Mouse (Mus musculus) fibroblast of lung, adult 2 months (primary cell): ENCODE measurements at regions not wholly inside any gene's neighbourhood (a gene's known extent, or its start where the extent isn't known, plus 50 kb on each side); places are given as distances from the start of the nearest gene placed in this dataset.

ENCODE experiments used
- DNase-seq: peaks from one replicate; pipeline ENCODE4 v3.0.0-alpha.2; 2011; ENCODE audit warnings: low read depth

DNA sequence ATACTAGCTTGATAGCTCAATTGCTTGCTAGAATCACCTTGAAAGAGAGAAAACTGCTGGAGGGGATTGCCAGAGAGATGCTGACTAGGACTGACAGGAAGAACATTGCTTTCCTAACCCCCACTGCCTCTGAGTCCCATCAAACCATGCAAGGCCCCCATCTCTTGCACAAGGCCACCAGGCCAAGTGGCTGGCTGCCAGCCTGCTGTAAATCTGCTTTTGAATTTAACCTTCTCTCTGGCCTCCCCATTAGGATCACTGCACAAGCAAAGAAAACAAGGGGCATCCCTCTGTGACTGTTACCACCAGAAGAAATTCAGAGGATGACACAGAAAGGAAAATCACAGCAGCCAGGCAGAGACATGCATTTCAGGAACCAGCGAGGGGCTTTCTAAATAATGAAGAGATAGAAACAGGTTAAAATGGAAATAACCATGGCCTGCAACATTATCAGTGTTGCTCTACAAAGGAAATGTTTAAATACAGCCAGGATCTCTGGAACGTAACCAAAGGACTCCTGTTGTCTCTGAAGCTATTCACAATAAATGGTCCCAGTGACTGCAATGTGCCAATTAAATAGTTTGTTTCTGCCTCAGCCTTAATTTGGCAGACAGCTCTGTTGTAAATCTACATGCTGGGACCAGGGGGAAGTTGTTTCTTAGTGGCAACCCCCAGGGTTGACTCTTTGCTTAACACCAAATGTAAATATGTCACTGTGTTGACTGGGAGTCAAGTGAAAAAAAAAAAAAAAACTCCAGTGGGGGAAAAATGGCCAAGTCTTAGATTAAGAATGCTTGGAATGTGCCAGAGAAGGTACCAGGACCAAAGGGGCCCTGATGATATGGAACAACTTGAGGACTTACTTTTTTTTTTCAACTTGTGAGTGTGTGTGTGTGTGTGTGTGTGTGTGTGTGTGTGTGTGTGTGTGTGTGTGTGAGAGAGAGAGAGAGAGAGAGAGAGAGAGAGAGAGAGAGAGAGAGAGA is 233.9 kb upstream of the Epha4 start:
- DNase-seq: no peak

DNA sequence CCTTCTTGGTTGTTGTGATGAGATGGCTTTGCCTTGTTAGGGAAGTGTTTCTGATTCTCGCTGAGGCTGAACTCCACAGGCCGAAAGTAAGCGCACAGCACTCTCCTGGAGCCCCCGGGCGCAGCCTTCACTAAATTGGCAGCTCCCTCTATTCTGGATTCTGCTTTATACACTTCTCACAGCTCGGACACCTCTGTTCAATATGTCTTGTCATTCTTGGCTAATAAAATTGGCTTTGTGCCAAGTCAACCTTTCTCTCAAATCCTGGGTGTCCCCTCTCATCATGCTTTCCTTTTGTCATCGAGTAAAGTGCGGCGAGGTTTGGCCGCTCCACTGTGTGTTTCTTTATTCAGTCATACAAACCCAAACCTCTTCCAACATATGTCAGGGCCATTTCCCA is 217.2 kb upstream of the Epha4 start:
- DNase-seq: no peak

DNA sequence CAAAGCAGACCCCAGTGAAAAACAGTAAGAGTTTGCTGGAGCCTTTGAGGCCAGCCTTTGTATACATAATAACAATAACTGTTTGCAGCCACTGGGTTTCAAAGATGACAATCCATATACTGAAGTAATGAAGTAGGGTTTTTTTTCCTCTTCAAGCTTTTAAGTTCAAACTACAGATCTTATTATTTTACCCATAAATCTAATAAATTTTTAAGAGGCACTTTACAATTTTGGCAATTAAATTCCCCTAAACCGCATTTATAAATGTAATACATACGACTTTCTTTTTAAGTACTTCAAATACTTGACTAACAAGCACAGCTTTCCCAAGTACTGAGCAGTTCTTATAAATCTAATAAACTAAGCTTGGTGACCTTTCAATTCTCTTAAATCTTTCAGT is 212.7 kb upstream of the Epha4 start:
- DNase-seq: no peak

DNA sequence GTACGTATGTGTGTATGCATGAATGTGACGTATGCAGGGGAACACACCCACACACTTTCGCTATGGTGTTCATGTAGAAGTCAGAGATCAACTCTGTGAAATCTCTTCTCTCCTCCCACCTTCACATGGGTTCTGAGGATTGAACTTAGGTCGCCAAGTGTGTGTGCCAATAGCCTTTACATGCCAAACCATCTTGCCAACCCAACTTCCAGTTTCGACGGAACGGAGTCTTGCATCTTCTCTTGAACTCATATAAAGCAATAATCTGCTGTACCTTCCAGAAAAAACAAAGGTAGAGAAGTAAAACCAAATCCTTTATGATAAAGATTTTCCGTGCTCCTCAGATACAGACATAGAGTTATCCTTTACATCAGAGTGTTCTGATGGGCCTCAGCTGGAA is 208.4 kb upstream of the Epha4 start:
- DNase-seq: no peak

DNA sequence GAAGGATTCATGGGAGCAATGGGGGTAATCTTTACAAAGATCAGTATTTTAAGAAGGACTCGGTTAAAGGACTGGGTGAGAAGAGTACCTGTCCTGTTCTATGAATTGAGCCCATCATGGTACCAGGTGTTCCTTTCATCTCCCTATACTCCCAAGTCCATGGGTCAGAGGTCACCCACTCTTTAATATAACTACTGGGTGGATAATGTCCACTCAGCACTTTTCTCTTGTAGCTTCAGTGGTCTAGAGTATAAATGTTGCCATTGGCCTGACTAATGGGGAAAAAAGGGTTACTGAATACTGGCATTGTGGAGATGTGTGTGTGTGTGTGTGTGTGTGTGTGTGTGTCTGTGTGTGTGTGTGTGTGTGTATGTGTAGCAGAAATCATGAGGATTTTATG is 206.0 kb upstream of the Epha4 start:
- DNase-seq: no peak

DNA sequence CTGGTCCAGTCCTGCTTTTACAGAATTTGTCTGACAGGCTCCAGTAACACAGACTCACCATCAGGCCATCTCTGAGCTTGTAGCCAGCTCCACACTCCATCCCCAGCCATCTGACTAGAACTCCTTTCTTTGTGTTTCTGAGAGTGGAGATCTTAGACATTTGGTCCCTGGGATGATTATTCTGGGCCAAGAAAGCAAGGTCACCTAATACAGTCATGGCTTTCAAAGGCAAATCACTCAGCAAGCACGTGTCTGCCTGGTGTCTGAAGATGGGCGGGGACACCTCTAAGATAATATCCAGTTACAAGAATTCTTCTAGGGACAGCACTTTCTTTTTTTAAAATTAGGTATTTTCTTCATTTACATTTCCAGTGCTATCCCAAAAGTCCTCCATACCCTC is 198.1 kb upstream of the Epha4 start:
- no peak for DNase-seq

DNA sequence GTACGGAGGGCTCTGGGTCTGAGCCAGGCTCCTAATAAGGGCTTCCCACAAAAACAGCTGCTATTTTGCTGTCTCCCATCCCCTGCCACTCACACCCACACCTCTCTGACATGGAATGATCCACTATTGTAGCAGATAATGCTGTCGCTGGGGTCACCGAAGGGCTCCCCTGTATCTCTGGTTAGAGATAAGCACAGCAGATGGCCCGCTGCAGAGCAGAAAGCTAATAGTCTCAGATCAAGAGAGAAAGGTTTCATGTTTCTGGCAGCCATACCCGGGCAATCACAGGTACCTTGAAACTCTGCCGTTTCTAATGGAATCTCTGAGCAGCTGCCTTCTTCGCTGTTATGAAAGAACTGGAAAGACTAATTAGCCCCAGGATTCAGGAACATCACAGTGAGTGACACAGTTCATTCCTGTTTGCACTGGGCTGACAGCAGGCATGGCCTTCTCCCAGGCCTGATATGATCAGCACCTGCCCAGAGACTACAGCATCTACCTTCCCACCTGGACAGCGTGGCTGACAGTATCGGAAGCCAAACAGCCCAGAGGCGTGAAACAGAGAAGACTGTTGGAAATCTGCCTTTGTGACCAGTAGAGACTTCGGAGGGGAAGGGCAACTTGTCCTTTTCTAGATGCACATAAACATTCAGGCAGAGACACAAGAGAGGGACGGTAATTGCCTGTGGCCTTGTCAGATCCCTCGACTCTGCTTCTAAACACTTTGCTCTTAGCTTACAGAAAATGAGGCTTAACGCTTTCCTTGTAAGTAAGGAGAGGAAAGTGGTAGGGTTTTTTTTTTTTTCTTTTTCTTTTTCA is 193.5 kb upstream of the Epha4 start:
- DNase-seq: no peak

DNA sequence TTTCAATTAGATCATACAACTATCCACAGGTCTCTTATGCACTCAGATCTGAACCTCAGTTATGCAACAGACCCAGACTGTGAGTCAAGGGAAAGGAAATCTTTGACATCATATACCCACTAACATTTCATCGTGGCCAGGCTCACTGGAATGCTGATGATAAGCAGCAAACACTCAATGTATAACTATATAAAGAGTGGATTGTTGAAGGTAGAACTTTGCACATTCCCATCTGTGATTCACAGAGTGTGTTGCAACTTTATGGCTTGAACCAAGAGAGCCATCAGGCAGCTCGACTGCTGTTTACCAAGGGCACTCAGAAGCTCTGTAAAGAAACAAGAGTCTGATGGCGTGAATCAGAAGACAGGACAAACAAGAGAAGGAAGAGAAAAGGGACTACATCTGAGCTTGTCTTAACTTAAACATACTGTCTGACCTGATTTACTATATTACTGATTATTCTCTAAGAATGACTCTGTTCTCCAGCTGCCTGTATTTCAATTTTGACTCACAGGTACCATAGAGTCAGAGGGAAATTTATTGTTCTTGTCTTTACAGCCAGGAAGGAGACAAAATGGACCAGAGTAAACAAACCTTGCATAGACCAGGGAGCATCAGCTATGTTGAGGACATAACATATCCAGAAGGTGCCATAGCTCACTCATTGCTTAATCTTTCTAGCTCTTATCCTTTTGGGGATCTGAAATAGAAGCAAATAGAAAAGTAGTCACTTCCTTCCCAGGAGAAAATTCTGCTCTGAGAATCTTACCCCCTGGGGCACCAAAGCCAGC is 180.5 kb upstream of the Epha4 start:
- peak; percentile 60 for DNase-seq

DNA sequence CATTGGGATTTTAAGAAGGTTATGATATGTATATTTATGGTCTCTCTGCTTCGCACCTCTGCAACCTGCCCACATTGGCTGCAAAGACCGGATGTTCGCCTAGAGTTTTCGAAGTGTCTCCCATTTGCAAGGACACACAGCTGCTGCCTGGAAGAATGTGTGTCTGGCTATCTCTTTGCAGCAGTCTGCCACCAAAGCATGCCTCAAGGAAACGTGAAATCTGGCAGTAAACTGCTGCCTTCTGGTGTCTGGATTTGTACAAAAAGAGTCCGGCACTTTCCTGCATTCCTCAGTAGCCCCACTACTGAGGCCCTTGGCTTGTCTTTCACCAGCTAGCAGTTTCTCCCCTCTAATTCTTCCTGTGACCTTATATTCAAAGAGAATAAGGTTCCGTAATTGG is 148.5 kb upstream of the Epha4 start:
- no peak for DNase-seq

DNA sequence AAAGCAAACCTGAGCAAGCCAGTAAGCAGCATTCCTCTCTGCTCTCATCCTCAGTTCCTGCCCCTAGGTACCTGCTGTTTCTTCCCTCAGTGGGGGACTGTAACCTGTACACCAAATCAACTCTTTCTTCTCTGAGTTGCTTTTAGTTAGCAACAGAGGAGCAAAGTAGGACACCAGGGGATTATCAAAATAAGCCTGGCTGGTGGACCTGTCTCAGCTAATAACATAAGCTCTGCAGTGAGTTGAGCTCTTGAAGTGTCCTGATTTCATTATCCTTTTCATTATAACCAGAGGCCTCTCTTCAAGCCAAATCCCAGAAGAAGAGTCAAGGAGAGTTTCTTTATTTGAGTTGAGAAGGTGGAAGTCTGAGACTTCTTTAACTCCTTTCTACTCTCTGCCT is 145.5 kb upstream of the Epha4 start:
- DNase-seq: no peak

DNA sequence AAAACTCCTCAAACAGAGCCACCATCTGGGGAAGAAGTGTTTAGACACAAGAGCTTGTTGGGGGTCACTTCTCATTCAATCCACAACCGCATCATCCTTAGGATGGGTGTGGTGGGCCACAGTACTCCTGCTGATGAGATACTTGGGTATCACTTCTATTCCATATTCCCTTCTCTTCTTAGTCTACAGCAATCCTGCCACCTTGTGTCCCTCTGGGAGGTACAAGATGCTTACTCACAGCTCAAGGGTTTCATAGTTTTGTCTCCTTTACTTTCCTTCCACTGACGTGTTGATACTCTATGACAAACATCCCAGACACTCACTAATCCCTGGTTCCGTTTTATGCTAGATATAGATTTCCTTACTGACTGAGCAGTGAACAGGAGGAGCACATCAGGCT is 122.1 kb upstream of the Epha4 start:
- no peak for DNase-seq

DNA sequence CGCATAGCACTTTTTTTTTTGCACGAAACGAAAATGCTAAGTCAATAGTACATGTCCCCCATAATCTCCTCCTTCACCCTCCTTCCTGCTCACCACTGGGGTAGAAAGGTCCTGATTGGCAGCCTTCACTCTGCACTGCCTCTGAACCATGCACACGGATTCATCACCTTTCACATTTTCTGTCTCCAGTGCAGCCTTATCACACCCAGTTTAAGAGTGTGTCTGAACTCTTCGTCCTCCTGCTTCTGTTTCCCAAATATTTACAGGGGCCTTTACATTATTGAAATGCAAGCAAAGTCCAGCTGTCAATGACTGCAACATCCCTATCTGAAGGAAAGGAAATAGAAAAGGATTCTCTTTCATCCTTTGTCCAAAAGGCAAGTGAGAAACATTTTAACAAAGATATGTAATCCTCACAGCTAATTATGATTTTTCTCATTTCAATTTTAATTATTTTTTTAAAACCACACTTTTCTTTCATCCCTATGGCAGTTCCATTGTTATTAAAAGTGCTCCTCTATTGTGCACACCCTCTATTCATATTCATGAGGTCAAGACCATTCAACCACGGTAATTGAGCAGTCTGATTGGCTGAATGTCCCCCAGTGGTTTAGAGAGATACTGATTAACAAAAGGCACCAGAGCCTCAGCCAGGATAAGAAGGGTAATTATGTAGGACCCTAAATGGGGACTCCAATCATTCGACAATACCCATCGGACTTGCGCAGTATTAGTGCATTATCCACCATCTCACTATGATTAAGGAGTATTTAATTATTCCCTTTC is 114.8 kb upstream of the Epha4 start:
- DNase-seq: no peak

DNA sequence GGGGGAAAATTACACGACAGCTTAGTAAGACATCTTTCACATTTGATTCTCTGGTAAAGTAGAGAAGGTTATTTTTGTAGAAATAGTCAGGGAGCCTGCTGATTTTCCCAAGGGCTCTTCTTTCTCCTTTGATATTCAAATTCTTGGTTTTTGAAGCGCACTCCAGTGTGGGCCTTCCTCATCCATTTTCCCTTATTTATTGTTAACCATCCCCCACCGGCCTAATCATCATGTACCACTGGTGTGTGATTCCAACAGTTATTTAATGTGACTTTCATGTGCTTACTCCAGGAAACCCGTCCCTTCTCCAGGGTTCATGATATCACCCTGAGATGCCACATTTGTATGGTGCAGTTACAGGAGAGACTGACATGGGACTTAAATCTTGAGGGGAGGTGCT is 114.0 kb upstream of the Epha4 start:
- DNase-seq: no peak

DNA sequence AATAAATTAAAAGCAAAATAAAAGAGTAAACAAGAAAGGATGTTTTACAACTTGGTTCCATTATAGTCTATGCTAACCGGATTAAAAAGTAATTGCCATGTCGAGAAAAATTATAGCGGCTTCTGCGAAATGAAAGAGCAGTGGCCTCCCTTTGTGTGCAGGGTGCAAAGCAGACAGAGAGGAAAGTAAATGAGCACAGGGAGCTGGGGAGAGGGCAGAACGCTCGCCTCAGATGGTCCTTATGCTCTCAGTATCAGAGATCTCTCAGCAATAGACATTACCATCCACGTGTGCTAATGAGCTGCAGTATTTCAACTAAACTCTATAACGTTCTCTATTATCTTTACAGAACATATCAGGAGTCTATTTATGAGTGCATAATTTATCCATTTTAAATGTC is 102.6 kb upstream of the Epha4 start:
- no peak for DNase-seq

DNA sequence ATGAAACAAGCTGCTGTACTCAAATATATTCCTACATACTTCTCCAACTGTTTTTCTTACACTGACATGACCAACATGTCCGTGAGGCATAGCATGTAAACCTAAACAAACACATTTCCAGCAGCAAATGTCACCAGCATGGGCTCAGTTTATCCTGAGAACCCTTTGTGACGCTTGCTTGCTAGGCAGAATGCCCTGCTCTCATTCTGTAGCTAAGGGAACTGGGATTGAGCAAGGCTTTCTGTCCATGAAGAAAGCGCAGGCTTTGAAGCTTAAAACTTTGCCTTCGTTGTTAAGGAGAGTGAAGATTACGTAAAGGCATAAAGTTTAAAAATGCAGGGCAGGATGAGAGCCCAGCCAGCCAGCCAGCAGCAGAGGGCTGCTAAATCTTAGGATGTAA is 85.6 kb upstream of the Epha4 start:
- no peak for DNase-seq

DNA sequence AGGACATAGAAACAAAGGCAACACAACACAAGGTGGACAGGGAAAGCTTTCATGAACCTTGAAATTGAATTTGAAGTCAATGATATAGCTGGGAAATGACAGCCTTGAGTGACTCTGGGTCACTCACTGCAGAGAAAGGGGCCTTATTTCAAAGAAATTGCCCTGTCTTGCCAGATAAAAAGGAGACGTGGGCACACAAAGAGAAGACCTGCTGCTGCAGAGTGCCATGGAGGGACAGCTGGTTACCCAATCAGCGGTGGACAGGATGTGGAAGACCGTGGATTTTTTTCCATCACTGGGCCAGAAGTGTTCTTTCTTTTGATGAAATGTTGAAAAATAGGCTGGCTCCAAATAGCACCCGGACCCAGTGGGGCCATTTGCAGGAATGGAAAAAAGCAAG is 77.8 kb upstream of the Epha4 start:
- no peak for DNase-seq

DNA sequence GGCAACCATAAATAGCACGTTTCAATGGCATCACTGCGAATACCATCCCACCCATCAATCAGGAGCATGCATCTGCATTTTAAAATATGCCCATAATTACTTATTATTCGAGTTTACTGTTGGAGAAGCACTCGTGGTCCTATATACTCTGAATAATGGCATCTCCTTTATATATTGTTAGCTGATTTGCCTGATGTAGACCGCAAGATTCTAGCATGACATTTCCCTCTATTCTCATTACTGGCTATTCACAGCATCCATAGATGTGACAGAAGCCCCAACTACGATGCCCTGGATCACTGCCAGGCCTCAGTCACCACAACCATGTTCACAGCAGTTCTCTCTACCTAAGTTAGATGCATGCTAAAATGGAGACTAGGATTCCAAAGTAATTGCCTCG is 77.4 kb upstream of the Epha4 start:
- no peak for DNase-seq

DNA sequence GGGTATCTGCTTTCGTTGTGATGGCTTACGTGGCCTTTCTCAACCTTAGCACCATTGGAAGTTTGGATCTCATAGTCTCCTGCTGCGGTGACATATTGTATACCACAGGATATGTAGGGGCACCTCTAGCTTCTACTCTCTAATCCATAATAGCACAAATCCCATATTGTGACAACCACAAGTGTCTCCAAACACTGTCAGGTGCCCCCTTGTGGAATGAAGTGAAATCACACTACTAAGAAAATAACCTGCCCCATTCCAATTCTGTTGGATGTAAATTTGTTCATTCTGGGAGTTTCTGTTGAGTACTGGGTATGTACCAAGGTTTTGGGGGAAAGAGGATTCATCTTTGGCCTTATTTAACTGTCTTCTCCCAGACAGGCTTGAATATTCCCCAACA is 74.5 kb upstream of the Epha4 start:
- DNase-seq: no peak

DNA sequence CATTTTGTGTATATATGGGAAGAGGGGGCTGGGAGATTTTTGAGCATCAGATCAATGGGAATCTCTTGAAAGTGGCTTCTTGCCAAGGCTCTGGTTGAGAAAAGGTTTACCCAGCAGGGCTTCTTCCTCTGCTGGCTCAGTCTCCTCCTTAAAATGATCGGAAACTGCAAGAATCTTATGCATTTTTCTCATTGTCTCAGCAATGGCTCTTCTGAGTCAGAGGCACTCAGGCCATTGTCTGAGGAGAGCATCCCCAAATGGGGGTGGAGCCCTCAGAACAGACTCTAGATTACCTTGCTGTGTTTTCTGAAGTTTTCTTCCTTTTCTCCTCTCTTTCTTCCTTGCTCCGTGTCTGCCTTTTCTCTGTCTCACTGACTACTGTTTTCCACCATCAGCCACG is 70.6 kb upstream of the Epha4 start:
- DNase-seq: no peak

DNA sequence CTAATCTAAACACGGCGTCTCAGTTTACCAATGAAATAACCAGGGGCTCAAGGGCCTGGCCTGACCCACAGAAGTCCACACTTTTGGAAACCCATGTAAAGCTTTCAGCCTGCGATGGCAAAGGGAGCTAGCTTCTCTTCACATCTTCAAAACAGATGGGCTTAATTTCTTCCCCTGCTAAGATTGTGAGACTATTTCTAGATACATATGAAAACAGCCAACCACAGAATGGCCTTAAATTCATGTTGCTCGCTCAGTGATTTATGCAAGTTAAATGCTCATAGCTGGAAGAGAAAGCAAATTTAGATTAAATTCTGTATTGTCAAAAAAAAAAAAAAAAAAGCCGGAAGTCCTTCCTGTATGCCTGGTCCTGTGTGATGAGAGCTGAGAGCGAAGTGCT is 53.2 kb upstream of the Epha4 start:
- DNase-seq: no peak

DNA sequence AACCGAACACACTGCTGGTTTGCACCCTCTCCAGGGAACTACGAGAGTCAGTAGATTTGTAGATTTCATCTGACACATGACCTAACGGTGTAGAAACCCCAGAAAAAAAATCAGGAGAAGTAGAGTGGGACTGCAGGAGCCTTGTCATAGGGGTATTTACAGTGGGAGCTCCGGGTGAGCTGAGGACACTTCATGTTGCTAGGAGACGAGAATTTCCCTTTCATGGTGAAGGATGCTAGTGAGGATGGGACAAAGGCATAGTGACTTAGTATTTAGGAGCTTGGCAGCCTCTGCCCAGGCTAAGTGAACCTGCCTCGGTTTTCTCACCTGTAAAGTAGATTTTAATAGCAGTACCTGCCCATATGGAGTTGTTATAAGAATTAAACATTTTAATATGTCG is 52.8 kb upstream of the Epha4 start:
- no peak for DNase-seq
